Mouse (Mus musculus) megakaryocyte-erythroid progenitor cell, adult 5 weeks (primary cell): Measurements from ENCODE around the gene Ifitm1. TPM values are rescaled to one million over a fixed set of nuclear protein-coding genes. Genes with fewer than 3 reads are reported as not detected.

Experiments used
- polyA plus RNA-seq: library from polyadenylated mRNA; stranded (reverse); fragments of >175 nt; gene quantifications from 2 replicates; pipeline ENCODE4 v1.2.3, GENCODE M21; 2012

The Ifitm1 gene
- 21.2 and 24.3 TPM in 2 replicates for polyA plus RNA-seq

DNA sequence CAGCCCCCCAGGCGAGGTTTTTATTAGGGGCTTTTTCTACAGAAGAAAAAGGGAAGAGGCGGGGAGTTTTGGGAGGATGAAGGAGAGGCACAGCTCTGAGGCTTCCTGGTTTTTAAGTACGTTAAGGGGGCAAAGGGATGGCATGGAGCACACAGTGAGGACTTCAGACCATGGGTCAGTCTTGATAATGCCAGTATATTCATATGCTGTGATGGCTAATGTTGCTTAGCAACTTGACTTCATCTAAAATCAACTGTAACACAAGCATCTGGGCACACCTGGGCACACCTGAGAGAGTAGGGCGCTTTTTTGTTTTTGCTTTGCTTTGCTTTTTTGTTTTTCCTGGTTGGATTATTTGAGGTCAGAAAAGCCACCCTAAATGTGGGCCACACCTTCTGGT, at the start of gene Ifitm1:
Ifitm1 (plus strand) TSS at position 301 of the 400 bp plus-strand sequence.

DNA sequence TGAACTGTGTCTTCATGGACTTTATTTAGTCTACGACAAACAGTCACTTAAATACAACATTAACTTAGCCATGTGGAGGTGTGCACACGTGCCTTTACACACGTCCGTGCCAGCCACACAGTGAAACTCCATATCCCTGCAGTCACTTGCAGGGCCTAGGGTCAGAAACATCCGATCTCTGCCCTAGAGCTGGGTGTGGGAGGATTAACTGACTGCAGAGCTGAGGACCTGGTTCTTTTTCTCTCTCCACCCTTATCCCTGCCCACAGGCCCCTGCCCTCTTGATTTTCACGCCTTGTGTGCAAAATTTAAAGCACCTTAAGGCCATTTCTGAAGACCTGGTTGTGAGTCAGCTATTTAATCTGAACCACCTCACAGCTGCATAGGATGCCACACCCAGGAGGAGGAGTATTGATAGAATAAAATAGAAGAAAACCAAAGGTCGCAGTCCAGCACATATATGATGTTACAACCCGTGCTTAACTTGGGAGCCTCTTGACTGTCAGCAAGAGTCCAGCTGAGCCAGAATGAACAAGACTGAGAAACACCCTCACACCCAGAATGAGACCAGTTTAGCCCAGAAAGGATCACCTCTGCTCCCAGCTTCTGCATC, 46.5 kb upstream of the Ifitm1 start, which contains the start of gene Nlrp6:
Nlrp6 (plus strand) TSS at position 485 of the 612 bp plus-strand sequence.

DNA sequence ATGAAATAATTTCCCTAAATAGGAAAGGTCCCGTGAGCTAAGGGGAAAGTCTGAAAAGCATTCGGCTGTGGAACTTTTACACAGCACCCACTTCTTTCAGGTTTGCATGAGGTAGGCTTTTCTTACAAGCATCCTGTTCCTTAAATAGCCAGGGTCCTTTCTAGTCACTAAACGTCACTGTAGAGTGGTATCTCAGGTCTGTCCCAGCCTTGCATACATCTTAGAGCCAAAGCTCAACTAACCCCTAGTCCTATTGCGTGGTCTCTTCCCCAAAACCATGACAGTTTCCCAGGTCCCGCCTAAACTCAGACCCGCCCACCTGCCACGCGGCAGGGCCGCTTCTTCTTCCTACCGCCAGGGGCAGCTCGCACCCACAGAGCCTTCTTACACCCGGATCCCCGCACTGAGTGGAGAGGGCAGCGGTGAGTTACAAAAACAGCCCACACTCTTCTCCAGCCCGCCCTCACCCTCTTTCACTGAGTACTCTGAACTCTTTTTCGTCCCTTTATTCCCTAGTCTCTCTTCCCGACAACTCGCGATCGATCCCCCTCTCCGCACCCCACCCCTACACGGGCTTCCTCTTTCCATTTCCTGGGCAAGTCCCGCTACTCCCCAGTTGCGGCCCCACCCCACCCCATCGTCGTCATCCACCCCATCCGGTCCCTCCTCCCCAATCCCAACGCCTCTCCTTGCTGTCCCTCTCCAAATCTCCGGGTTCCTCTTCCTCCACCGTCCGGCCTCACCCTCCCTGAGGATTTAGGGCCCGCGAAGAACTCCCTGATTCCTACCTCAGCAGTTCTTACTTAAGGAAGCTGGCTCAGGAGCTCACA, 25.6 kb upstream of the Ifitm1 start, which contains the start of gene Pgghg:
Pgghg (plus strand) TSS at position 170 of the 830 bp plus-strand sequence.

DNA sequence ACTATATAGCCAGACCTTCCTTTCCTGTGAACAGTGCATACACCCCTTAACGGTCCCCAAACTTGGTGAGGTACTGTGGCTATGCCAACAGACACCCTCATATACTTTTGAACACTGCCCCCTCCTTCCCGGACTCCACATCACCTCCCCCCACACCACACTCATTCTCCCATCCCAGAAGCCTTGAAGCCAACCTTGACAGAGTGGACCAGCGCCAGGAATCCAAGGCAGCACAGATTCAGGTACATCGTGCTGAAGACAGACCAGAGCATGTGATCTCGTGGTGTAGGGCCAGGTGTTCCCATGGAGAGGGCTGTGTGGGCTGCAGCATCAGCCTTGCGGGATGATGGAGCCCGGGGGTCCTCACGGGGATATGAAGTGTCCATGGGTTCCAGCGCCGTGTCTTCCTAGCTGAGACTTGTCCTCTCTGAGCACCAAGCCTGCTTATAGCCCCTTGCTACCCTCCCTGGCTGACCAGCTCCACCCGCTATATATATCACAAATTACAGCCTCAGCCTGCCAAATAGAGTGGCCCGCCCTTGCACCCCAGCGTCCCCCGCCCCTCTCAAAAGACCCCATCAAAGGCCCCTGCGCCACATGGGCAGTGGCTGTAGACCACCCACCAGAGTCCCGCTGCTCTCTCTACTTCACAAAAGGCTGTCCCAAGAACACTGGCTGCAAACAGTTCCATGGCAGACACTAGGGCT, 17.0 kb upstream of the Ifitm1 start, which contains the start of gene Ifitm5:
Ifitm5 (minus strand) TSS at position 468 of the 707 bp plus-strand sequence.

DNA sequence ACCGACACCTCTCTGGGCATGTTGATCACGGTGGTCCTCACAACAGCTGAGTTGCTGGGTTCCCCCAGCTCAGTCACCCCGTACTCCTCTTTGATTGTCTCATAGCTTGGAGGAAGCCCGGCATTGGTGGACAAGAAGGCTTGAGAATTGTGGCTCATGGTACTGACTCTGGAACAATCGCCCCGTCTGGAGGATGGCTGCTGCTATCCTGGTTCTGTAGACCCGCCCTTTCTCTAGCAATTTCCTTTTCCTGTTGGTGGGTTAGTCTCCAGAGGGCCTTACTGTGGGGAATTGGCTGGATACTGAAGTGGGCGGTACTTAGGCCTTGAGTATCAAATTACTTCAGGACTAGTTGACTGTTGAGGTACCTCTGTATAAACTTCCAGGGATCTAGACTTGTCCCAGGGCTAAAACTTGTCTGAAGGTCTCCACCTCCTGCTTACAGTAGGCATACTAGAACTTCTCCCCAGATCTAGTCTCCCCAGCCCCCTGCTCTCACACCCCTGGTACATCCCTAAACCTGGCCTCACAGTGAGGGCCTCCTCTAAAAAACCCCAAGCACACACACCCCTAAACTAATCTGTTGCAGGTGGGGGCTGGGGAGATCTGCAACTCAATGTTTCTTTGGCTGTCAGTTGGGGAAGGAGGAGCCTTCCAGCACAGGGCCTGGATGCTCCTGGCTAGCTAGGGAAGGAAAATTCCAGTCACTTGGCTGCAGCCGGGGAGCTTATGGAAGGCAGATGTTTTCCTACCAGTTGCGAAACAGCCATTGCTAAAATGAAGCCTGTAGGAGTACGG, 11.1 kb upstream of the Ifitm1 start, which contains the start of the genes Gm45717 and Ifitm2:
Gm45717 (minus strand) TSS at position 180 of the 798 bp plus-strand sequence.
Ifitm2 (minus strand) TSS at position 230 of the 798 bp plus-strand sequence.

DNA sequence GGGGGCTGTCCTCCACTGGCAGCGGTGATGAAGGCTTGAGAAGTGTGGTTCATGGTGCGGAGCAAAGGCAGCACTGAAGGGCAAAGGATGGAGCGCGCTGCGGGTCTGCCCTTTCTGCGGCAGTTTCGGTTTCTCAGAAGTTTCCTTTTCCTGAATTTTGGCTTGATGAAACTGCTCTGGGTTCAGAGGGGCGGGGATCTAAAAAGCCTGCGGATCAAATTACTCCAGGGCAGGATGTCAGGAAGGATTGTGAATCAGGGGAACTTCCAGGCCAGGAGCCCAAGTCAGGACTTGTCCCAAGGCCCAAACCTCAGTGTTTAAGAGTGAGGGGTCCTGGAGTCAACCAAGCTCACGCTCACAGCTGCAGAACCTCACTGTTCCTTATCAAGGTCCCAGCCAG, 43.6 kb downstream of the Ifitm1 start, which contains the start of gene Ifitm3:
Ifitm3 (minus strand) TSS at position 178 of the 400 bp plus-strand sequence.

DNA sequence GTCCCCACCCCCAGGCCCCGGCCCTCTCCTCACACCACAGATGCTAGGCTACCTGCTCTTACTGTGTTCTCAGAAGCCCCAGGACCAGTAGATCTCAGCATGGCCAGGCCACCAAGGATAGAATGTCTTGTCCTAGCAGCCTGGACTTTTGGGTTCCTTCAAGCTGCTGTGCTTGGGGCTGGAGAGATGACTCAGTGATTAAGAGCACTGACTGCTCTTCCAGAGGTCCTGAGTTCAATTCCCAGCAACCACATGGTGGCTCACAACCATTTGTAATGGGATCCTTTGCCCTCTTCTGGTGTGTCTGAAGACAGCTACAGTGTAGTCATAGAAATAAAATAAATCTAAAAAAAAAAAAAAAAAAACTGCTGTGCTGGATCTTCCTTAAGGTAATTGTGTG, 50.8 kb downstream of the Ifitm1 start, which contains the start of gene Ifitm6:
Ifitm6 (minus strand) TSS at position 101 of the 400 bp plus-strand sequence.

Other genes starting within 250 kb of the Ifitm1 start
- not detected in 2 replicates for gene Cyp2e1, start 203.5 kb upstream of the Ifitm1 start, polyA plus RNA-seq
- gene Syce1, start 179.4 kb upstream of the Ifitm1 start, polyA plus RNA-seq = 0.08 and 2.4 TPM in 2 replicates
- 0.04 TPM in 1 of 2 replicates, not detected in the other for gene Zfp941, start 145.0 kb upstream of the Ifitm1 start, polyA plus RNA-seq
- not detected in 2 replicates for gene Urah, start 132.2 kb upstream of the Ifitm1 start, polyA plus RNA-seq
- not detected in 2 replicates for gene Scgb1c1, start 121.7 kb upstream of the Ifitm1 start, polyA plus RNA-seq
- not detected in 2 replicates for gene Odf3, start 119.4 kb upstream of the Ifitm1 start, polyA plus RNA-seq
- 3.4 and 3.5 TPM in 2 replicates for gene Gm45785, start 110.9 kb upstream of the Ifitm1 start, polyA plus RNA-seq
- gene Ric8a, start 110.3 kb upstream of the Ifitm1 start, polyA plus RNA-seq = 81.9 and 99.2 TPM in 2 replicates
- gene Bet1l, start 109.6 kb upstream of the Ifitm1 start, polyA plus RNA-seq = 12.2 and 15.3 TPM in 2 replicates
- 72.0 and 88.0 TPM in 2 replicates for gene Psmd13, start 85.3 kb upstream of the Ifitm1 start, polyA plus RNA-seq
- gene Sirt3, start 84.9 kb upstream of the Ifitm1 start, polyA plus RNA-seq = 87.3 and 88.0 TPM in 2 replicates
- not detected in 2 replicates for gene Cox8b, start 66.8 kb upstream of the Ifitm1 start, polyA plus RNA-seq
- gene Nlrp6, start 46.3 kb upstream of the Ifitm1 start, polyA plus RNA-seq = 0.11 and 0.89 TPM in 2 replicates
- gene Pgghg, start 25.8 kb upstream of the Ifitm1 start, polyA plus RNA-seq = 12.1 and 13.0 TPM in 2 replicates
- 0.30 and 0.40 TPM in 2 replicates for gene Ifitm5, start 16.9 kb upstream of the Ifitm1 start, polyA plus RNA-seq
- not detected in 2 replicates for gene Gm45717, start 11.3 kb upstream of the Ifitm1 start, polyA plus RNA-seq
- 395 and 470 TPM in 2 replicates for gene Ifitm2, start 11.2 kb upstream of the Ifitm1 start, polyA plus RNA-seq
- 34.6 and 44.1 TPM in 2 replicates for gene Ifitm3, start 43.5 kb downstream of the Ifitm1 start, polyA plus RNA-seq
- gene Ifitm6, start 50.7 kb downstream of the Ifitm1 start, polyA plus RNA-seq = 2.4 and 4.7 TPM in 2 replicates
- not detected in 2 replicates for gene Gm17387, start 61.9 kb downstream of the Ifitm1 start, polyA plus RNA-seq
- gene B4galnt4, start 93.9 kb downstream of the Ifitm1 start, polyA plus RNA-seq = 5.3 and 7.4 TPM in 2 replicates
- 5.2 and 6.1 TPM in 2 replicates for gene Pkp3, start 111.0 kb downstream of the Ifitm1 start, polyA plus RNA-seq
- 25.0 and 28.0 TPM in 2 replicates for gene Sigirr, start 133.4 kb downstream of the Ifitm1 start, polyA plus RNA-seq
- not detected in 2 replicates for gene Ano9, start 150.6 kb downstream of the Ifitm1 start, polyA plus RNA-seq
- 57.1 and 69.8 TPM in 2 replicates for gene Ptdss2, start 155.2 kb downstream of the Ifitm1 start, polyA plus RNA-seq
- gene Rnh1, start 205.6 kb downstream of the Ifitm1 start, polyA plus RNA-seq = 24.0 and 25.0 TPM in 2 replicates
- gene Hras, start 226.8 kb downstream of the Ifitm1 start, polyA plus RNA-seq = 41.0 and 48.4 TPM in 2 replicates
- 6.8 and 8.0 TPM in 2 replicates for gene Lrrc56, start 226.9 kb downstream of the Ifitm1 start, polyA plus RNA-seq
- gene Lmntd2, start 246.9 kb downstream of the Ifitm1 start, polyA plus RNA-seq = 0.20 and 0.49 TPM in 2 replicates
- 13.1 and 15.1 TPM in 2 replicates for gene Rassf7, start 248.6 kb downstream of the Ifitm1 start, polyA plus RNA-seq